Mouse (Mus musculus): ENCODE results near the gene Rpl29.

DNA sequence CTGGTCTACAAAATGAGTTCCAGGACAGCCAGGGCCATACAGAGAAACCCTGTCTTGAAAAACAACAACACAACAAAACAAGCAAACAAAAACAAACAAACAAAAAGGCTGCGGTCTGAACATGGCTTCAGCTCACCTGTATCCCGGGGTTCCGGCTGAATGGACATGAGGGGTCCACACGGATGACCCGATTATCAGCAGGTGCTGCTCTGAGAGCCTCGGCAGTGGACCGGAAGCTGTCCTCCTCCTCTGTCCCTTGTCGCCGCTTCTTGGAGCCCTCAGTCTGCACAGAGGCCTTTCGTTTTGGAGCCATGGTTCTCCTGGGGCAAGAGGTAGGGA, 46.4 kb downstream of the Rpl29 start, which contains the start of gene Rrp9:
- TF ChIP-seq CTCF (IDR thresholded peaks at IDR 0.05; ENCODE audit: low read depth, low read length) = no peak
- no peak for TF ChIP-seq POLR2A (IDR thresholded peaks at IDR 0.05; ENCODE audit: extremely low read depth, insufficient read depth, low read length)

Measured in liver, adult 2 months (tissue).